ENCODE assay signal across 20 mouse cellular contexts in genomic region chr5:122415465-122415864, GRCm38 (mm10).
"Had no signal": no experiment of that assay in that cellular context is flagged by ENCODE, and none has a peak within 500 bp of the region (broad histone marks: within the 10 kb centered on the region; RNA-seq: fewer than 3 reads in every experiment).

No protein-coding gene starts in this region.

- H3K9me3 ChIP-seq: midbrain, embryonic 12.5 days; neural tube, embryonic 13.5 days; neural tube, embryonic 15.5 days had no signal

- H3K4me2 ChIP-seq: lung, embryonic 14.5 days; midbrain, embryonic 12.5 days; neural tube, embryonic 13.5 days; neural tube, embryonic 15.5 days had no signal

- H3K27ac ChIP-seq: liver, embryonic 14.5 days; midbrain, embryonic 10.5 days; midbrain, embryonic 12.5 days; neural tube, embryonic 13.5 days; neural tube, embryonic 15.5 days had no signal

- H3K4me1 ChIP-seq: midbrain, embryonic 10.5 days; midbrain, embryonic 12.5 days; neural tube, embryonic 13.5 days; neural tube, embryonic 15.5 days had no signal

- DNase-seq: lung, adult 18-20 months; lung, embryonic 14.5 days; lung, postnatal 10 days; lung, postnatal 4 days; midbrain, embryonic 14.5 days; retina, postnatal 1 day; right cerebral cortex, adult 18-20 months; right cerebral cortex, postnatal 25 days; right cerebral cortex, postnatal 4 days; spleen, adult 18-20 months; thymus, adult 18-20 months; thymus, postnatal 14 days; thymus, postnatal 36 days had no signal

- H3K36me3 ChIP-seq: neural tube, embryonic 15.5 days had no signal

- H3K27me3 ChIP-seq: midbrain, embryonic 12.5 days; neural tube, embryonic 13.5 days; neural tube, embryonic 15.5 days had no signal

- H3K4me3 ChIP-seq: midbrain, embryonic 10.5 days; midbrain, embryonic 12.5 days; myocyte; neural tube, embryonic 13.5 days; neural tube, embryonic 15.5 days had no signal

- H3K9ac ChIP-seq: liver, embryonic 14.5 days; lung, embryonic 14.5 days; midbrain, embryonic 12.5 days; neural tube, embryonic 13.5 days; neural tube, embryonic 15.5 days had no signal

- ATAC-seq: midbrain, embryonic 16.5 days had no signal
